Mouse (Mus musculus) yolk sac, embryonic 10.5 days (tissue): ENCODE data around the gene Tmed8.
"Not testable (repeated sequence)": the region's sequence is repeated elsewhere in the genome, so short reads cannot be mapped to it uniquely, and the experiment has no call there.

Source experiments
- DNase-seq: peaks from one replicate; pipeline ENCODE4 v3.0.0-alpha.2; 2017; ENCODE audit warnings: low spot score

The Tmed8 gene

GRCm38 (mm10) chr12:87160310-87160709 is 39.9 kb downstream of the Tmed8 start:
- DNase-seq: no peak

- DNase-seq: no peak
These were observed 42.2 kb downstream of the Tmed8 start for GRCm38 (mm10) chr12:87158099-87158498.

- DNase-seq: peak; percentile 84
These were observed 42.9 kb downstream of the Tmed8 start for GRCm38 (mm10) chr12:87157361-87157760.

- not testable (repeated sequence) for DNase-seq
These were observed 45.8 kb downstream of the Tmed8 start for GRCm38 (mm10) chr12:87154448-87154847.

GRCm38 (mm10) chr12:87149471-87149870 is 50.8 kb downstream of the Tmed8 start:
- DNase-seq: no peak

GRCm38 (mm10) chr12:87148136-87148535 is 52.1 kb downstream of the Tmed8 start:
- no peak for DNase-seq

GRCm38 (mm10) chr12:87147395-87148089 is 52.7 kb downstream of the Tmed8 start, which contains the start of gene Pomt2:
Gene Pomt2 (minus strand): TSS chr12:87147968.
- DNase-seq: peak; percentile 98

GRCm38 (mm10) chr12:87146966-87147365 is 53.3 kb downstream of the Tmed8 start, which contains the start of gene Gstz1:
Gene Gstz1 (plus strand): TSS chr12:87147165.
- DNase-seq: peak; percentile 90

- DNase-seq: no peak
These were observed 58.1 kb downstream of the Tmed8 start for GRCm38 (mm10) chr12:87142156-87142555.

- DNase-seq: no peak
These were observed 61.5 kb downstream of the Tmed8 start for GRCm38 (mm10) chr12:87138768-87139167.

GRCm38 (mm10) chr12:87138342-87138701 is 61.9 kb downstream of the Tmed8 start:
- no peak for DNase-seq

- no peak for DNase-seq
These were observed 62.6 kb downstream of the Tmed8 start for GRCm38 (mm10) chr12:87137439-87138341.

- no peak for DNase-seq
These were observed 67.5 kb downstream of the Tmed8 start for GRCm38 (mm10) chr12:87132784-87133183.

GRCm38 (mm10) chr12:87132210-87132609 is 68.0 kb downstream of the Tmed8 start:
- DNase-seq: no peak

GRCm38 (mm10) chr12:87131619-87132018 is 68.6 kb downstream of the Tmed8 start:
- no peak for DNase-seq

GRCm38 (mm10) chr12:87131181-87131580 is 69.1 kb downstream of the Tmed8 start:
- no peak for DNase-seq

GRCm38 (mm10) chr12:87130224-87130623 is 70.0 kb downstream of the Tmed8 start:
- no peak for DNase-seq

- DNase-seq: no peak
These were observed 73.0 kb downstream of the Tmed8 start for GRCm38 (mm10) chr12:87127256-87127655.

- no peak for DNase-seq
These were observed 78.2 kb downstream of the Tmed8 start for GRCm38 (mm10) chr12:87121918-87122589.
